Mouse (Mus musculus): ENCODE measurements at regions not wholly inside any gene's neighbourhood (a gene's known extent, or its start where the extent isn't known, plus 50 kb on each side); places are given as distances from the start of the nearest gene placed in this dataset.

DNA sequence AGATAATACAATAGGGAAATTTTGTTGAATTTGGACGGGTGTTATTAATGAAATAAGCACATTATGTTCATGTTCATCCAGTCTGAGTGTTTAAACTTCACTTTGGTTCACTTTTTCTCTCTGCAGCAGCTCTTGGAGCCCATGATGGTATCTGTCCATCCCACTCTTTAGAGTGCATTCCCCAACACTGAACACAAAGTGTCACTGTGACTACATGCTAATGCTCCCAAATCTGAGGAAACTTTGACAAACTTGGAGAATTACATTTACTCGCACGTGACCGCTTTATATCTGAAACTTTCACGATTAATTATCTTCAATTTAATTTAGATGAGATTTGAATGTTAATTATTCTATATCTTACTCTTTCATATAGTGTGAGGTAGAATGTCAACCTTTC lies 250.8 kb downstream of the Pou4f1 start:
- TF ChIP-seq POLR2A (IDR thresholded peaks at IDR 0.05; ENCODE audit: borderline replicate concordance, control insufficient read depth, low read depth, low read length), result no peak
- no peak for TF ChIP-seq CTCF (IDR thresholded peaks at IDR 0.05; ENCODE audit: control insufficient read depth, insufficient read depth, low read length)

Data from bone marrow, adult 2 months (tissue).